ENCODE assay signal across 16 mouse cellular contexts in the genomic region with DNA sequence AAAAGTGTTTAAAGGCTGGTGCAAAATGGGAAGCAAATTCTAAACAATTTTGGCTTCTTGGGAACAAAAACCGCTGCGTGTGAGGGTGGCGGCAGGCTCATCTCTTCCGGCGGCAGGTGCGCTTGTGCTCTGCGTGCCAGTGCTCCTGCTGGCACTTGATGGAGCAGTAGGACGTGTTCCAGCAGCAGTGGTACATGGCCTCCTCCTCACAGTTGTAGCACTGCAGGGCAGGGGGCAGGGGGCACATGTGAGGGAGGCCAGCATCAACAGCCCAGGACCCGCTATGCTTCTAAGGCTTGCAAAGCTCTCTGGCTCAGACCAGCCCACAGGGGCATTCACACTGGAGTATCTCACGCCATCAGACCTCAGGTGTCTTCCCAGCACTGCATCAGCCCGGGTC.
DNase-seq lines count a peak whose midpoint lies in the region; ATAC-seq lines count a peak whose summit lies in the region.
"Had no signal": no experiment of that assay in that cellular context is flagged by ENCODE, and none has a peak within 500 bp of the region (broad histone marks: within the 10 kb centered on the region; RNA-seq: fewer than 3 reads in every experiment).

No protein-coding gene starts in this region.

- ATAC-seq in heart, embryonic 11.5 days (replicated peaks; ENCODE audit: insufficient number of reproducible peaks, low FRiP score, low TSS enrichment): no peak
- ATAC-seq in midbrain, embryonic 14.5 days (ENCODE audit: low FRiP score, low TSS enrichment): no peak
- 0 out of 2 replicates have a peak, but pooled peaks have one; percentile 32 for ATAC-seq in midbrain, embryonic 16.5 days
- ATAC-seq: inflammation-experienced regulatory T-cells, adult 6 months had no signal

- H3K4me1 ChIP-seq in heart, embryonic 11.5 days (ENCODE audit: control insufficient read depth, insufficient read depth, low read length): no peaks in the 10 kb centered on the region
- no peaks in the 10 kb centered on the region for H3K4me1 ChIP-seq in midbrain, embryonic 10.5 days
- H3K4me1 ChIP-seq in midbrain, embryonic 14.5 days (ENCODE audit: control insufficient read depth, insufficient read depth, low read length): no peaks in the 10 kb centered on the region
- H3K4me1 ChIP-seq in midbrain, embryonic 16.5 days (ENCODE audit: control insufficient read depth, insufficient read depth, low read length): no peaks in the 10 kb centered on the region
- H3K4me1 ChIP-seq: heart, embryonic 15.5 days had no signal

- no peak overlapping the region for H3K4me3 ChIP-seq in heart, embryonic 11.5 days (ENCODE audit: low read depth, low read length)
- H3K4me3 ChIP-seq in midbrain, embryonic 10.5 days: no peak overlapping the region
- H3K4me3 ChIP-seq in midbrain, embryonic 14.5 days (replicated peaks; ENCODE audit: low read depth, low read length): no peak overlapping the region
- no peak overlapping the region for H3K4me3 ChIP-seq in midbrain, embryonic 16.5 days (ENCODE audit: low read depth, low read length)
- H3K4me3 ChIP-seq: erythroblast, embryonic 14.5 days; heart, embryonic 15.5 days had no signal

- H3K27ac ChIP-seq in heart, embryonic 11.5 days (ENCODE audit: low read depth, low read length): no peak overlapping the region
- no peak overlapping the region for H3K27ac ChIP-seq in midbrain, embryonic 10.5 days (replicated peaks)
- no peak overlapping the region for H3K27ac ChIP-seq in midbrain, embryonic 14.5 days (replicated peaks; ENCODE audit: low read depth, low read length)
- no peak overlapping the region for H3K27ac ChIP-seq in midbrain, embryonic 16.5 days (ENCODE audit: low read length)
- H3K27ac ChIP-seq: heart, embryonic 15.5 days had no signal

- H3K9me3 ChIP-seq in heart, embryonic 11.5 days (replicated peaks; ENCODE audit: control insufficient read depth, low read length): no peaks in the 10 kb centered on the region
- no peaks in the 10 kb centered on the region for H3K9me3 ChIP-seq in midbrain, embryonic 10.5 days (replicated peaks)
- H3K9me3 ChIP-seq in midbrain, embryonic 14.5 days (ENCODE audit: control insufficient read depth, low read length): no peaks in the 10 kb centered on the region
- H3K9me3 ChIP-seq in midbrain, embryonic 16.5 days (replicated peaks; ENCODE audit: control insufficient read depth, low read length, poor library complexity, severe bottlenecking): no peaks in the 10 kb centered on the region
- H3K9me3 ChIP-seq: heart, embryonic 15.5 days had no signal

- no peak overlapping the region for H3K4me2 ChIP-seq in heart, embryonic 11.5 days
- no peak overlapping the region for H3K4me2 ChIP-seq in midbrain, embryonic 14.5 days (ENCODE audit: low read length)
- no peak overlapping the region for H3K4me2 ChIP-seq in midbrain, embryonic 16.5 days (ENCODE audit: low read length)
- H3K4me2 ChIP-seq: heart, embryonic 15.5 days; lung, embryonic 14.5 days had no signal

- H3K9ac ChIP-seq in heart, embryonic 11.5 days (ENCODE audit: low read depth, low read length): no peak overlapping the region
- H3K9ac ChIP-seq in midbrain, embryonic 14.5 days (replicated peaks; ENCODE audit: low read length): no peak overlapping the region
- H3K9ac ChIP-seq in midbrain, embryonic 16.5 days (ENCODE audit: low read depth, low read length): no peak overlapping the region
- H3K9ac ChIP-seq: heart, embryonic 15.5 days; lung, embryonic 14.5 days had no signal

- intact Hi-C loops in heart, postnatal 10 days (cut with DNase I): no loop called here

- 91% methylated on average over 10 of the region's 11 CpGs for WGBS in heart, embryonic 11.5 days (ENCODE audit: insufficient replicate concordance)
- WGBS in midbrain, embryonic 10.5 days: 93% methylated on average over 11 of the region's 11 CpGs
- WGBS in midbrain, embryonic 14.5 days: 93% methylated on average over 11 of the region's 11 CpGs
- 84% methylated on average over 11 of the region's 11 CpGs for WGBS in midbrain, embryonic 16.5 days

- H3K36me3 ChIP-seq in heart, embryonic 11.5 days (ENCODE audit: control insufficient read depth, insufficient read depth, low read length): peaks cover 49% of the 10 kb centered on the region
- H3K36me3 ChIP-seq in midbrain, embryonic 10.5 days: peaks cover 100% of the 10 kb centered on the region
- peaks cover 84% of the 10 kb centered on the region for H3K36me3 ChIP-seq in midbrain, embryonic 14.5 days (ENCODE audit: control insufficient read depth, insufficient read depth, low read length)
- peaks cover 29% of the 10 kb centered on the region; the same call in 1 of the 2 replicates for H3K36me3 ChIP-seq in midbrain, embryonic 16.5 days (ENCODE audit: control insufficient read depth, insufficient read depth, low read length)

- H3K27me3 ChIP-seq in heart, embryonic 11.5 days (ENCODE audit: control insufficient read depth, insufficient read depth, low read length): no peaks in the 10 kb centered on the region
- H3K27me3 ChIP-seq in midbrain, embryonic 10.5 days (ENCODE audit: low read depth, poor library complexity, severe bottlenecking): no peaks in the 10 kb centered on the region
- H3K27me3 ChIP-seq in midbrain, embryonic 14.5 days (ENCODE audit: control insufficient read depth, insufficient read depth, low read length): no peaks in the 10 kb centered on the region
- H3K27me3 ChIP-seq in midbrain, embryonic 16.5 days (ENCODE audit: control insufficient read depth, insufficient read depth, low read depth, low read length): no peaks in the 10 kb centered on the region
- H3K27me3 ChIP-seq: heart, embryonic 15.5 days had no signal

- peak; percentile 79 for DNase-seq in heart, adult 11 months
- DNase-seq in midbrain, embryonic 10.5 days (ENCODE audit: low spot score): peak; percentile 6
- DNase-seq in midbrain, embryonic 14.5 days: no peak
- peak; percentile 69 for DNase-seq in cerebellum, adult 9-10 months
- no peak for DNase-seq in ovary, adult 18-20 months (ENCODE audit: low spot score)
- no peak for DNase-seq in heart, postnatal 10 days
- DNase-seq: gastrocnemius, postnatal 10 days; kidney, postnatal 14 days; lung, embryonic 14.5 days; right cerebral cortex, postnatal 25 days; thymus, postnatal 25 days had no signal

Comparison
In these comparisons a context has a peak if more than half of its experiments do, and no peak if none do; other contexts are left out.
1. DNase-seq: peak in heart, adult 11 months (single experiment), midbrain, embryonic 10.5 days (single experiment) and cerebellum, adult 9-10 months (single experiment); none in midbrain, embryonic 14.5 days (single experiment), ovary, adult 18-20 months (single experiment) and heart, postnatal 10 days (0 of 2).